Mouse (Mus musculus) testis, adult 2 months (tissue): ENCODE data around the gene Slc5a4b.

ENCODE experiments used
- CTCF ChIP-seq: fragments of 200-500 bp; IDR thresholded peaks from 2 replicates; pipeline ENCODE4 v1.5.1; 2012; ENCODE audit warnings: low read depth, mild to moderate bottlenecking, inconsistent platforms, low read length, moderate library complexity; ENCODE audit not compliant: control insufficient read depth, insufficient read depth, insufficient replicate concordance
- POLR2A ChIP-seq: fragments of 200-500 bp; IDR thresholded peaks from 2 replicates; pipeline ENCODE4 v1.6.1; 2012; ENCODE audit warnings: low read depth, mild to moderate bottlenecking, inconsistent platforms, low read length, moderate library complexity; ENCODE audit not compliant: control insufficient read depth

- TF ChIP-seq CTCF (no peak), POLR2A (no peak)
These were observed 76.7 kb downstream of the Slc5a4b start for GRCm38 (mm10) chr10:76034001-76034600.
